Mouse (Mus musculus) myocyte (in vitro differentiated cells): ENCODE data around the gene Fstl4.

Source experiments
- CEBPB ChIP-seq: IDR thresholded peaks from 2 replicates; pipeline ENCODE4 v1.6.1; 2011; ENCODE audit warnings: mild to moderate bottlenecking, moderate library complexity; ENCODE audit not compliant: poor library complexity, insufficient read depth, severe bottlenecking
- E2F4 ChIP-seq: IDR thresholded peaks from one replicate; pipeline ENCODE4 v1.6.1; 2011; ENCODE audit warnings: mild to moderate bottlenecking, control low read depth, moderate library complexity; ENCODE audit not compliant: insufficient read depth
- MAX ChIP-seq: IDR thresholded peaks from one replicate; pipeline ENCODE4 v1.6.1; 2011; ENCODE audit warnings: low read depth, mild to moderate bottlenecking, control low read depth
- MYOD1 ChIP-seq, 3 experiments: IDR thresholded peaks; one replicate each; pipeline ENCODE4 v1.6.1; 2011; ENCODE audit warnings: control low read depth in 2 of 3, low read depth in 2 of 3, mild to moderate bottlenecking in 2 of 3, moderate library complexity in 1 of 3; ENCODE audit not compliant: insufficient read length in 2 of 3, control insufficient read depth in 1 of 3
- MYOG ChIP-seq, 3 experiments: IDR thresholded peaks; one replicate each; pipeline ENCODE4 v1.6.1; 2011; ENCODE audit warnings: control low read depth in 2 of 3, low read depth in 2 of 3, mild to moderate bottlenecking in 2 of 3; ENCODE audit not compliant: insufficient read length in 2 of 3, control insufficient read depth in 1 of 3, insufficient read depth in 1 of 3
- POLR2A ChIP-seq: IDR thresholded peaks from one replicate; pipeline ENCODE4 v1.6.1; 2011; ENCODE audit warnings: low read depth, mild to moderate bottlenecking, control low read depth, moderate library complexity; ENCODE audit not compliant: insufficient read length
- REST ChIP-seq: IDR thresholded peaks from one replicate; pipeline ENCODE4 v1.6.1; 2011; ENCODE audit warnings: mild to moderate bottlenecking, control low read depth, moderate library complexity; ENCODE audit not compliant: insufficient read depth, insufficient read length
- TCF12 ChIP-seq: IDR thresholded peaks from one replicate; pipeline ENCODE4 v1.6.1; 2011; ENCODE audit warnings: mild to moderate bottlenecking, control low read depth; ENCODE audit not compliant: poor library complexity, insufficient read depth, severe bottlenecking
- USF1 ChIP-seq: IDR thresholded peaks from one replicate; pipeline ENCODE4 v1.6.1; 2011; ENCODE audit warnings: low read depth, mild to moderate bottlenecking, control low read depth, moderate library complexity

GRCm38 (mm10) chr11:52743956-52744355 lies 20.5 kb upstream of the Fstl4 start:
- no peak for TF ChIP-seq POLR2A
- no peak for TF ChIP-seq MAX
- TF ChIP-seq E2F4, result no peak
- no peak for TF ChIP-seq MYOG (IDR thresholded peaks at IDR 0.05; ENCODE audit: control insufficient read depth in 1 of 3, insufficient read depth in 1 of 3, insufficient read length in 2 of 3, low read depth in 2 of 3)
- no peak for TF ChIP-seq REST
- TF ChIP-seq USF1, result no peak
- TF ChIP-seq TCF12, result no peak
- no peak for TF ChIP-seq CEBPB
- TF ChIP-seq MYOD1 (IDR thresholded peaks at IDR 0.05; ENCODE audit: control insufficient read depth in 1 of 3, insufficient read length in 2 of 3, low read depth in 2 of 3), result no peak
